Mouse (Mus musculus) brain, embryonic 14.5 days (tissue): Measurements from ENCODE around the gene Olfr1008.

Experiments
- CTCF ChIP-seq: fragments of 200-500 bp; IDR thresholded peaks from 2 replicates; pipeline ENCODE4 v1.5.1; 2012; ENCODE audit warnings: inconsistent platforms, mild to moderate bottlenecking, moderate library complexity, borderline replicate concordance; ENCODE audit not compliant: insufficient read depth, insufficient read length; ENCODE audit errors: extremely low read depth
- POLR2A ChIP-seq: fragments of 200-500 bp; IDR thresholded peaks from 2 replicates; pipeline ENCODE4 v1.6.1; 2012; ENCODE audit warnings: mild to moderate bottlenecking, inconsistent platforms, borderline replicate concordance; ENCODE audit not compliant: poor library complexity, insufficient read depth, insufficient read length, severe bottlenecking; ENCODE audit errors: extremely low read depth

DNA sequence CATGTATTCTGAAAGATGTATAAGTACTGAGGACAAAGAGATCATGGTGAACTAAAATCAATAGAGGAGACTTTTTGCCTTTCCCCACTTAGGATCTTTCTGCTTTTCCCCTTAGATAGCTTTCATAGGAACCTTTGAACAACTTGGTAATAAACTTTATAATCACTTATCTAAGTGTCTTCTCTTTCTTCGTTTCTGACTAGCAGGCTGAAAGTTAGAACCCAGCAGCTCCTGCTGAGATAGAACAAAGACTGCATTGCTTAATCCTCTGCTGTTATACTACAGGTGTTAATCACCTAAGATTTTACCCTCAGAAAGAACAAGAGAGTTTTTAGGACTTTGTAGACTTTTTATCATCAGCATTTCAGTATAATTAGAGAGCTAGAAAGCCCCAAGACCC is 21.9 kb downstream of the Olfr1008 start:
- TF ChIP-seq POLR2A: no peak
- no peak for TF ChIP-seq CTCF
